Mouse (Mus musculus) gastrocnemius, postnatal 36 days (tissue): ENCODE results near the gene Acp4. TPM values are rescaled to one million over a fixed set of nuclear protein-coding genes. Genes with fewer than 3 reads are reported as not detected.
"Not testable (repeated sequence)": the region's sequence is repeated elsewhere in the genome, so short reads cannot be mapped to it uniquely, and the experiment has no call there.

ENCODE experiments used
- DNase-seq, 2 experiments: peaks; one replicate each; pipeline ENCODE4 v3.0.0; 2022
- intact Hi-C: fragments of 180-260 bp; cut with DNase I; formaldehyde crosslinking; loops from one replicate; pipeline ENCODE4 v1.15.1; 2025
- total RNA-seq, 2 experiments: library from RNA; stranded (reverse); gene quantifications; 2 replicates each; pipeline ENCODE4 v1.2.3; 2021

Gene Acp4
- total RNA-seq, 2 experiments from 2014 or later: not detected

GRCm38 (mm10) chr7:44215645-44216044 lies 41.5 kb downstream of the Acp4 start, which contains the start of gene Klk1b5:
TSS of gene Klk1b5 (plus strand) at chr7:44215945.
- DNase-seq: no peak
- intact Hi-C loops: no loop called here

DNA sequence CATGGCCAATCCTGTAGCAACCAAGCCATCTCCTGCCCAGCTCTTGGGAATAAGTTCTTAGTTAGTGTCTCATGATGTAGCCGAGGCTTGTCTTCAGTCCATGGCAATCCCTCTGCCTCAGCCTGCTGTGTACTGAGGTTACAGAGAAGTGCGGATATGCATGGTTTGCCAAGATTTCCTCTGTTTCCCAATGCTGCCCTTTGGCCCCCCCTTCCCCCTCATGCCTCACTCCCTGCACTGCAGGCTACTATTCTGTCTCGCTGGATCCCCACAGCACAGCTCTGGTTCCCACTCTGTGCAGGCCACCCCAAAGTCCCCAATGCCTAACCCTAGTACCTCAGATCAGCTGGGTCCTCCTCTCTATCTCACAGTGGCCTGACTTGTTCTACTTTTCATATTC lies 48.9 kb downstream of the Acp4 start:
- intact Hi-C loops: no loop called here
- DNase-seq: no peak

DNA sequence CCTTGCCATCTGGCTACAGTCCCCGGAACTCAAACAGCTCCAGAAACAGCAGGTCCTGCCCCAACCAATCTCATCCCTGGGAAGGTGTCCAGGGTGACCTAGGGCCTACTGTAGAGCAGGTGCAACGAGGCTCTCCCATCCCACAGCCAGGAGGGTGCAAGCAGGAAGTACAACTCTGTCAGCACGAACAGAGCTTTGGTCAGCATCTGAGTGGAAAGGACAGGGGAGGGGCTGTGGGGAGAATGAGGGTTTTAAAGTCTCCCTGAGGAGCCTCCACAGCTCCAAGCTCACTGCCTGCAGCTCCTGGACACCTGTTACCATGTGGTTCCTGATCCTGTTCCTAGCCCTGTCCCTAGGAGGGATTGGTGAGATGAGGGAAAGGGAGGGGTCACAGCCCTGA lies 50.0 kb downstream of the Acp4 start, which contains the start of gene Klk1b4:
Gene Klk1b4, plus strand, starts transcription at position 301 of the 400 bp plus-strand sequence.
- DNase-seq, intact Hi-C loops: not testable (repeated sequence)

Other genes with a start within 250 kb of the Acp4 start
- gene Klk1b26, start 245.2 kb downstream of the Acp4 start, total RNA-seq: under 1 TPM; 0.43 to 0.49 TPM
- gene Klk1b27, start 205.1 kb downstream of the Acp4 start, total RNA-seq: not detected
- not detected for gene Klk1b21, start 155.1 kb downstream of the Acp4 start, total RNA-seq
- not detected for gene Klk1b22, start 144.7 kb downstream of the Acp4 start, total RNA-seq
- not detected for gene Klk1b16, start 120.6 kb downstream of the Acp4 start, total RNA-seq
- gene Klk1b24, start 69.1 kb downstream of the Acp4 start, total RNA-seq: not detected
- not detected for gene Klk1b3, start 59.2 kb downstream of the Acp4 start, total RNA-seq
- gene Klk1b4, start 49.9 kb downstream of the Acp4 start, total RNA-seq: not detected
- gene Klk1b5, start 41.4 kb downstream of the Acp4 start, total RNA-seq: not detected
- gene Klk1, start 32.0 kb downstream of the Acp4 start, total RNA-seq: under 1 TPM in 1 of 2 experiments, not detected in 1; 0.42 TPM
- gene Gm36864, start 21.2 kb downstream of the Acp4 start, total RNA-seq: not detected
- gene 1700028J19Rik, start 10.7 kb downstream of the Acp4 start, total RNA-seq: under 1 TPM; 0.23 to 0.30 TPM
- gene 2410002F23Rik, start 10.7 kb downstream of the Acp4 start, total RNA-seq: 1 to 10 TPM; 6.3 to 8.2 TPM
- gene Gm15517, start 4.1 kb upstream of the Acp4 start, total RNA-seq: not detected
- 1 to 10 TPM; 1.6 to 2.2 TPM for gene Clec11a, start 49.5 kb upstream of the Acp4 start, total RNA-seq
- gene Shank1, start 52.9 kb upstream of the Acp4 start, total RNA-seq: under 1 TPM; 0.27 to 0.28 TPM
- 1 to 10 TPM; 1.6 to 2.1 TPM for gene Syt3, start 126.7 kb upstream of the Acp4 start, total RNA-seq
- gene 1700008O03Rik, start 128.4 kb upstream of the Acp4 start, total RNA-seq: not detected
- under 1 TPM in 1 of 2 experiments, not detected in 1; 0.20 TPM for gene Lrrc4b, start 171.6 kb upstream of the Acp4 start, total RNA-seq
- not detected for gene Aspdh, start 208.0 kb upstream of the Acp4 start, total RNA-seq
- gene Josd2, start 210.6 kb upstream of the Acp4 start, total RNA-seq: 10 to 100 TPM; 48.7 to 49.2 TPM
- gene Emc10, start 239.2 kb upstream of the Acp4 start, total RNA-seq: 10 to 100 TPM; 42.4 to 43.5 TPM
- 1 to 10 TPM; 3.9 to 4.4 TPM for gene Fam71e1, start 239.2 kb upstream of the Acp4 start, total RNA-seq